Mouse (Mus musculus) layer of hippocampus, adult 2 months (tissue): ENCODE measurements at regions not wholly inside any gene's neighbourhood (a gene's known extent, or its start where the extent isn't known, plus 50 kb on each side); places are given as distances from the start of the nearest gene placed in this dataset.
A peak's percentile ranks its signal among the peaks of the same experiment; 100 is the strongest.
"Not testable (repeated sequence)": the region's sequence is repeated elsewhere in the genome, so short reads cannot be mapped to it uniquely, and the experiment has no call there.

ENCODE experiments used
- DNase-seq, 2 experiments: peaks; one replicate each; pipeline ENCODE4 v3.0.0; 2022; ENCODE audit warnings: low spot score in 2 of 2
- H3K27ac ChIP-seq: fragments of 200-600 bp; 2 replicates; pipeline ENCODE4 v1.8.1; 2022
- H3K4me3 ChIP-seq: fragments of 200-600 bp; 2 replicates; pipeline ENCODE4 v1.8.1; 2022; ENCODE audit warnings: mild to moderate bottlenecking
- CTCF ChIP-seq: fragments of 200-600 bp; conservative IDR thresholded peaks from 2 replicates; pipeline ENCODE4 v1.8.1; 2022; ENCODE audit warnings: antibody characterized with exemption, mild to moderate bottlenecking, moderate library complexity

DNA sequence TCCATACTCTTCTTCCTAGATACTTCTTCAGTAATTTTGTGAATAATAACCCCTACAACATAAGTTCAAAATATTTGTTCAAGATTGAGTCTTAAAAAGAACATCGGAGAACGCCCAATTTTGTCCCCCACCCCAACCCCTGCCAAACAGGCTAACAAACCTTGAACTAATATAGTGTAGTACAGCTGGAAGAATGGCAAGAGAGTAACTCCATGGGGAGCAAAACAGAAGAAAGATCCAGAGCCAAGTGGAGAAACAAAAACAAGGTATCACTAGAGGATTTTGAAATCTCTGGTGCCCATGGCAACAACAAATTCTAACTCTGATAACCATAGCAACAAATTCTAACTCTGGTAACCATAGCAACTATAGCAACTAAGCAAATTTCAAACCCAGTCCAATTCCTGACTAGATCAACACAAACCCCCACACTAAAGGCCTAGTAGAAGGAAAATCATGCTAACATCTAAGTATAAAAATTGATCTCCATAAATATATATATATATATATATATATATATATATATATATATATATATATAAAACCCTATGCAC, 74.2 kb upstream of the Magee2 start:
- DNase-seq: peak in 1 of 2 experiments; percentile 59
- TF ChIP-seq CTCF: no peak
- peak overlapping the region; percentile 82 for H3K27ac ChIP-seq

DNA sequence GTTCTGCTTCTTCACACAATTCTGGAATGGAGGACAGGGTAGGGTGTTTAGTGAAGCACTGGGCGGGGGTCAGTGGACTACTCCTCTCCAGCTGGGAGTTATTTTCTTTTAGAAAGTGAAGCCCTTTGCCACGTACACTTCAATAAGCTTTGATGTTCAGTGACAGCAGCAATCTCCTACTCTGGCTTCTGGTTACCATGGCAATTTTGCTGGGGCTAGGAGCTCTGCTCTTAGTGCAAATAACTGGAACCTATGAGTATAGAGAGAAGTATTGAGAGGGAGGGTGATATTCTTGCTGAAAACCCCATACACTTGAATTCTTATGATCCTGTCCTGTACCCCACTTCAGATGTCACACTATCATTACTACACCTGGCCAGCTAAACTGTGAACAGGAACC, 94.5 kb upstream of the Magee2 start:
- peak in 1 of 2 experiments; percentile 16 for DNase-seq
- H3K27ac ChIP-seq: no peak overlapping the region
- no peak for TF ChIP-seq CTCF
- H3K4me3 ChIP-seq: no peak overlapping the region

More for the DNA sequence above, 74.2 kb upstream of the Magee2 start:
- H3K4me3 ChIP-seq: no peak overlapping the region

DNA sequence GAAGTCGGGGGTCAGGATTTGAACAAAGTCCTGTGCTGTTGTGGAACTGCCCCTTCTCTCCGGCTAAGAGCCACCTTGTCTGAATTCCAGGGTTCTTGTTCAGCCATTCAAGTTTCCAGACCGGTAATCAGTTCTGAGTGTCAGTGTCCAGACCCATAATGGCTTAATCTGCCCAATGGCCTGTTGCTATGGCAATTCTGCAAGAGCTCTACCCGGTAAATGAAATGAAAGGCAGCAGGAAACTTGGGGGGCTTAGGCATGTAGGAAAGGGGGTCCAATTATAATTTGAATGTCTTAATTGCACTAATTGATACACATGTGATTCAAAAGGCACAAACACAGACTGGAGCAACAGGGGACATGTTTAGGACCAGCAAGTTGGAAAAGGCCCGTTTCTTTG, 95.7 kb upstream of the Magee2 start:
- H3K27ac ChIP-seq, DNase-seq, H3K4me3 ChIP-seq: not testable (repeated sequence)

DNA sequence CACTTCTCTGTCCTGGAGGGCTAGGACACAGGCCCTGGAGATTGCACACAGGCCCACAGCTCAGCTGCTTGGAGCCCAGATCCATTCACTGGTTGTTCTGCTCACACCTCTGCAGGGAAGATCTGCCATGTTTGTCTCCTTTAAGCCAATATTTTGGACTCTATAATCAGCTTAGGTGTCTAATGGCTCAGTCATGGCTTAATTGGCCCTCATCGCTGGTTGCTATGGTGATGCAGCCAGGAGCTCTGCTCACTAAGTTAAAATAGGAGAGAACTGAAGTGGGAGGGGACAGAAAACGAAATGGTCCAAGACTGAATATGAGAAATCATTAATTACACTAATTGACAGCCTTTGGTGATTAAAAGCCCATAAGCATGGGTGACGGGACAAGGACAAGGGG, 96.3 kb upstream of the Magee2 start:
- H3K27ac ChIP-seq, H3K4me3 ChIP-seq, DNase-seq: not testable (repeated sequence)

DNA sequence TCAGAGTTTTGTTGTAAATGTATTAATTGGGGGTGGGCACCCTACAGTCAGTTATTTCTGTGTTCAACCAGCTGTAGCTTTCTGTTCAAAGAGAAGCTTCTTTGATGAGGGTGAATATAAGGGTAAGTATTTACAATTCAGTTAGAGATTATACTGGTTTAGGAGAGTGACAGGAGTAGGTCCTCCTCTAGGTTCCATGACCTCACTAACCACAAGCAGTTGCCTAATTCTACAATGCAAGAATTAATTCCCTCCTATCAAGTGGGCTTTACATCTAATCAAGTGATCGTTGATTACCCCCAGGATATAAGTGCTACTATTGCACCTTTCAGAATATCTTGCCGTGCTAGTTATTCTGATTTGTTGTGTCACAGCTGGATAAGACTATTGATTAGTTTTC, 101.1 kb upstream of the Pbdc1 start:
- no peak overlapping the region for H3K4me3 ChIP-seq
- H3K27ac ChIP-seq: no peak overlapping the region
- TF ChIP-seq CTCF: no peak
- no peak for DNase-seq

DNA sequence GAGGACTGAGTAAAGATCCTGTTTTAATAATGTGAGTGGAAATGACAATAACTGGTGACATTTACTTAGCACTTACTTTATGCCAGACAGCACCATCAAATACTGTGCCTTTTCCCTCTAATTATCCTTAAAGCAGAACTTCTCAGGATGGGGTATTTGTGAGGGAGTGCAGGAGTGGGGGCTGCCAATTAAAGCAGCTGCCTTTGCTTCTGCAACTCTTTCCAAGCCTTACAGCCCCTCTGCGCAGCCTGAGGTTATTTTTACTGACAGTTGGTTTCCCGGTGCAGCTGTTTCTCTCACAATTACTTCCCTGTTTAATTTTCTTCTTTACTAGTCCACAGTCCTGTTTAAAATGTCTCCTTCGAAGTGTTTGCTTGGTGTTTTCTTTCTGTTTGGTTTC, 76.3 kb upstream of the Pbdc1 start:
- no peak overlapping the region for H3K4me3 ChIP-seq
- no peak for DNase-seq
- no peak overlapping the region for H3K27ac ChIP-seq
- TF ChIP-seq CTCF: no peak

DNA sequence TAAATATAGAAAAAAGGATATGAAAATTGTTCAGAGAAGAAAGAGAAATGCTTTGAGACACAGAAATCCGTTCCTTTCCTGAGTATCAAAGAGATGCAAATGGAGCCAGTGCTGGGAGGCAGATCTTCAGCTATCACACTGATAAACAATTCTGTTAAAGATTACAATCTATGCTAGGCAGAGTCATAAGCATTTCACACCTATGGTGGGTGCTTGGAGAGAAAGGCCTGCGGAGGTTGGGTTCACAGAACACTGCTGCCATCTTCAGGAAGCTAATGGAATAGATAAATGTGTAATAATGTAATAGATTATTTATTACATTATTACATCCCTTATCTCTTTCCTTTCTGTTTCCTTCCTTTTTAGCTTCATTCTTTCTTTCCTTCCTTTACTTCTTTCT, 73.1 kb upstream of the Pbdc1 start:
- Histone ChIP-seq H3K27ac (no peak overlapping the region), H3K4me3 (no peak overlapping the region)
- DNase-seq: peak; percentile 12 to 21
- TF ChIP-seq CTCF: peak; percentile 82
